Mouse (Mus musculus) lung, postnatal 0 days (tissue): ENCODE measurements around the gene Nme4.
"Not testable (repeated sequence)": the region's sequence is repeated elsewhere in the genome, so short reads cannot be mapped to it uniquely, and the experiment has no call there.

ENCODE experiments used
- CTCF ChIP-seq: IDR thresholded peaks from 2 replicates; pipeline ENCODE4 v1.5.1; 2016; ENCODE audit warnings: antibody characterized with exemption, mild to moderate bottlenecking
- EP300 ChIP-seq: IDR thresholded peaks from 2 replicates; pipeline ENCODE4 v1.6.1; 2016; ENCODE audit warnings: antibody characterized with exemption, mild to moderate bottlenecking, control low read depth

DNA sequence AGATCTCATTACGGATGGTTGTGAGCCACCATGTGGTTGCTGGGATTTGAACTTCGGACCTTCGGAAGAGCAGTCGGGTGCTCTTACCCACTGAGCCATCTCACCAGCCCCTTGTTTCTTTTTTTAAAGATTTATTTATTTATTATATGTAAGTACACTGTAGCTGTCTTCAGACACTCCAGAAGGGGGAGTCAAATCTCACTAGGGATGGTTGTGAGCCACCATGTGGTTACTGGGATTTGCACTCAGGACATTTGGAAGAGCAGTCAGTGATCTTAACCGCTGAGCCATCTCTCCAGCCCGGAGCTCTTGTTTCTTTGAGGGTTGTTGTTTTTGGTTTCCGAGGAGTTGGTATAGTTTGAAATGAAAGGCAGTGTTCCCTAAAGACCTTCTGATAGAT, 19.1 kb upstream of the Nme4 start:
- TF ChIP-seq CTCF = 0 out of 2 replicates have a peak, but pooled peaks have one; percentile 2
- TF ChIP-seq EP300 = not testable (repeated sequence)
